Mouse (Mus musculus): Measurements from ENCODE around the gene Cnnm4. TPM values are rescaled to one million over a fixed set of nuclear protein-coding genes. Genes with fewer than 3 reads are reported as not detected.

Cnnm4 gene
- polyA plus RNA-seq, 1 experiment from 2014 or later: 9.3 TPM

DNA sequence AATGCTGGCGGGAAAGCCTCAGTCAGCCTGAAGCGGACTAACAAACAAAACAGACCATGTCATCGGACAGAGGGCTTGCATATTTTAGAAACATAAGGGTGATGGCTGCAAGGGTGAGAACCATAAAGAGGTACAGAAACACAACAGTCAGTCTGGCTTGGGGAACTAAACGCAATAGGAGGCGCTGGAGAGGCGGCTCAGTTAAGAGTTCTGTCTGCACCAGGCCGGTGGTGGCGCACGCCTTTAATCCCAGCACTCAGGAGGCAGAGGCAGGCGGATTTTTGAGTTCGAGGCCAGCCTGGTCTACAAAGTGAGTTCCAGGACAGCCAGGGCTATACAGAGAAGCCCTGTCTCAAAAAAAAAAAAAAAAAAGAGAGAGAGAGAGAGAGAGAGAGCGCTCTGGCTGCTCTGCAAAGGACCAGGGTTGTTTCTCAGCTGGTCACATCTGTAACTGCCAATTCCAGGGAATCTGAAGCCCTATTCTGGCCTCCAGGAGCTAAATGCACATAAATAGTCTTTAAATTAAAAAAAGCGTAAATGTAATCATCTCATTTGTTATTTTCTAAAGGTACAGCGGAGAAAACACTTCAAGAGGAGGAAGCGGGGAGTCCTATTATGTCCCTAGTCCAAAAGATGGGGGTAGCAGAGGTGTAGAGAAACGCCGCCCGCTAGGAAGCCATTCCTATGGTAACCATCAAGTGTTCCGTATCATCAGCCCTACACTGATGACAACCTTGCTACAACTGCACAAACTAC is 74.6 kb downstream of the Cnnm4 start:
- Histone ChIP-seq H3K27me3 (replicated peaks; ENCODE audit: insufficient read depth, low read length) (no peaks in the 10 kb centered on the region), H3K4me3 (ENCODE audit: low read depth, low read length) (peak overlapping the region; percentile 51), H3K36me3 (ENCODE audit: insufficient read depth, low read length) (peaks cover 19% of the 10 kb centered on the region), H3K4me1 (ENCODE audit: insufficient read depth, low read depth, low read length) (no peaks in the 10 kb centered on the region), H3K27ac (ENCODE audit: low read length) (no peak overlapping the region), H3K9me3 (ENCODE audit: low read length) (no peaks in the 10 kb centered on the region), H3K4me2 (replicated peaks; ENCODE audit: low read depth, low read length) (peak overlapping the region; percentile 74), H3K9ac (replicated peaks; ENCODE audit: low read depth) (0 out of 2 replicates have a peak overlapping the region, but pooled peaks have one; percentile 51)
- 67% methylated on average over 19 of the region's 19 CpGs for WGBS
- ATAC-seq: no peak
- TF ChIP-seq CTCF (IDR thresholded peaks at IDR 0.05) (peak; percentile 28; the same call in 1 of the 2 replicates), EP300 (IDR thresholded peaks at IDR 0.05) (no peak)
- DNase-seq (ENCODE audit: low spot score): no peak

DNA sequence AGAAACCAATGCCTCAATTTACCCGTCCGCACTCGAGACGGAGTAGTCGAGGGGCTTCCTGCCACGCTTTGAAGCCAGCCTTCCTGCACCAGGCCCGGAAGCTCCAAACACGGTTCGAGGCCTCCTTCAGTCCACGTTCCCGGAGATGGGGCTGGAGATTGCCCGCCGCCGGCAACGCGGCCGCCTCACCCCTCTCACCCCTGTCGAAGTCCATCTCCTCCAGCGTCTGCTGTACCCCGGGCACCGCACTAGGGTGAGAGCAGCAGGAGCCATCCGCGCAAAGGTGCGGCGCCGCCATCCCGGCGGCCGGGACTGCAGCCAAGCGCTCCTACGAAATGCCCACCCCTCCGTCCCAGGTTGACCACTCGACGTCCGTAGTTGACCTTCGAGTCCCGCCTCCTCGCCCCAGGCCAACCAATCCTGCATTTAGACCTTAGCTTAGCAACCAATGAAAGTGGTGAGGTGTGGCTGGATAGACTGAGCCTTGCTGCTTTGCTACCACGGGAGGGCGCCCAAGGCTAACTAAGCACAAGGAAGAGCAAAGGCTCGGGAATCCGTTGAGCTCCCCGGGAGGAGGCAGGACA is 75.6 kb downstream of the Cnnm4 start, which contains the start of gene Ankrd39:
Ankrd39 (minus strand) TSS at position 558 of the 584 bp plus-strand sequence.
- TF ChIP-seq CTCF (IDR thresholded peaks at IDR 0.05) (peak; percentile 100), EP300 (IDR thresholded peaks at IDR 0.05) (no peak)
- Histone ChIP-seq H3K4me2 (replicated peaks; ENCODE audit: low read depth, low read length) (peak within 1 kb of the TSS; percentile 74), H3K27me3 (replicated peaks; ENCODE audit: insufficient read depth, low read length) (no peaks in the 10 kb centered on the region), H3K4me1 (ENCODE audit: insufficient read depth, low read depth, low read length) (no peaks in the 10 kb centered on the region), H3K27ac (ENCODE audit: low read length) (peak within 1 kb of the TSS; percentile 51; the same call in 1 of the 2 replicates), H3K9ac (replicated peaks; ENCODE audit: low read depth) (peak within 1 kb of the TSS; percentile 51), H3K4me3 (ENCODE audit: low read depth, low read length) (peak within 1 kb of the TSS; percentile 51), H3K9me3 (ENCODE audit: low read length) (no peaks in the 10 kb centered on the region), H3K36me3 (ENCODE audit: insufficient read depth, low read length) (peaks cover 28% of the 10 kb centered on the region)
- DNase-seq (ENCODE audit: low spot score) (peak; percentile 100), ATAC-seq (peak; percentile 98)
- 0% methylated on average over 43 of the region's 43 CpGs for WGBS

DNA sequence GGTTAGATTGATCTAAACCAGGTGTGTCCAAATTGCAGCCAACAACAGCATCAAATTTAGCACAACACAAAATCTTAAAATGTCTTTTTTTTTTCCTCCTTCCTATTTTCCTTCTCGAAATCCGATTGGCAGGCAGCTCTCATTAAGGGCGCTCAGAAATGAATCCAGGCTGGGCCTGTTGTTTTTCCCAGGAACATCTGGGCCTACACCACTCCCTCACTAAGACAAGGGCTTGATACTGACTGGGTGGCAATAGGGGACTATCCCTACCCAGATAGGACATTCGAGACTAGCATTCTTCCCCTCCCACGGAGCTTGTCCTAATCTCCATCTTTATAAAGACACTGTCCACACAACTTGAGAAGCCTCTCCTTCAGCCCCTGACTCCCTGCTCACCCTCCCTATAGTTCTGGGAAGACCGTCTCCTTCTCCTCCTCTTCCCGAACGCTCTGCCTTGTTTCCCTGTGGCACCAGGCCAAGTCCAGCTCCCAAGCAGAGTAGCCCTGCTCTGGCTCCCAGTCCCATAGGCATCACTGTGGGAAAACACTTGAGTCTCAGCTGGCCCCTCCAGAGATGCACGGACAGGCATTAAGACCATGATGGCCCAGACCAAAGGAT is 76.7 kb downstream of the Cnnm4 start:
- Histone ChIP-seq H3K36me3 (ENCODE audit: insufficient read depth, low read length) (peaks cover 38% of the 10 kb centered on the region), H3K4me3 (ENCODE audit: low read depth, low read length) (no peak overlapping the region), H3K9me3 (ENCODE audit: low read length) (no peaks in the 10 kb centered on the region), H3K4me1 (ENCODE audit: insufficient read depth, low read depth, low read length) (no peaks in the 10 kb centered on the region), H3K27ac (ENCODE audit: low read length) (peak overlapping the region; percentile 35; the same call in 1 of the 2 replicates), H3K4me2 (replicated peaks; ENCODE audit: low read depth, low read length) (no peak overlapping the region), H3K27me3 (replicated peaks; ENCODE audit: insufficient read depth, low read length) (no peaks in the 10 kb centered on the region), H3K9ac (replicated peaks; ENCODE audit: low read depth) (no peak overlapping the region)
- DNase-seq (ENCODE audit: low spot score): peak; percentile 55
- no peak for ATAC-seq
- WGBS: 23% methylated on average over 9 of the region's 9 CpGs
- no peak for TF ChIP-seq EP300 (IDR thresholded peaks at IDR 0.05)
- TF ChIP-seq CTCF (IDR thresholded peaks at IDR 0.05): no peak

DNA sequence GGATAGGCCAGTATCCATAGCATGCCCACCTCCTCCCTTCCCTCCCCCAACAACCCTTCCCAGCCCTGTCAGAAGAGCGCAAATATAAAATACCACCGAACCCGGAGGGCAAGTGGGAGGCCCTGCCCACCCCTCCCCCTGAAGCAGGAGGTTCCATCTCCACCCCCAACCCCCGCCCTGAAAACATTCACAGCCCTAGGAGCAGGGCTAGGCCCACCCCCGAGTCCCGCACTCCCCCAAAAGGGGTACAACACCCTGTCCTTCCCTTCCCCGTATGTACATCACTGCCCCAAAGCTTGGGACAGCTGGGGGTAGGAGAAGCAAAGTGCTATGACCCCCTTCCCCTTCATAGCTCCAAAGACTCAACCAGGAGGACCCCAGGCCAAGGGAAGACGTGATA is 77.4 kb downstream of the Cnnm4 start:
- Histone ChIP-seq H3K27ac (ENCODE audit: low read length) (0 out of 2 replicates have a peak overlapping the region, but pooled peaks have one; percentile 5), H3K27me3 (replicated peaks; ENCODE audit: insufficient read depth, low read length) (no peaks in the 10 kb centered on the region), H3K9ac (replicated peaks; ENCODE audit: low read depth) (no peak overlapping the region), H3K4me3 (ENCODE audit: low read depth, low read length) (no peak overlapping the region), H3K4me1 (ENCODE audit: insufficient read depth, low read depth, low read length) (no peaks in the 10 kb centered on the region), H3K9me3 (ENCODE audit: low read length) (no peaks in the 10 kb centered on the region), H3K36me3 (ENCODE audit: insufficient read depth, low read length) (peaks cover 43% of the 10 kb centered on the region), H3K4me2 (replicated peaks; ENCODE audit: low read depth, low read length) (no peak overlapping the region)
- DNase-seq (ENCODE audit: low spot score): no peak
- TF ChIP-seq EP300 (IDR thresholded peaks at IDR 0.05): no peak
- no peak for TF ChIP-seq CTCF (IDR thresholded peaks at IDR 0.05)
- ATAC-seq: no peak
- WGBS: 40% methylated on average over 8 of the region's 8 CpGs

DNA sequence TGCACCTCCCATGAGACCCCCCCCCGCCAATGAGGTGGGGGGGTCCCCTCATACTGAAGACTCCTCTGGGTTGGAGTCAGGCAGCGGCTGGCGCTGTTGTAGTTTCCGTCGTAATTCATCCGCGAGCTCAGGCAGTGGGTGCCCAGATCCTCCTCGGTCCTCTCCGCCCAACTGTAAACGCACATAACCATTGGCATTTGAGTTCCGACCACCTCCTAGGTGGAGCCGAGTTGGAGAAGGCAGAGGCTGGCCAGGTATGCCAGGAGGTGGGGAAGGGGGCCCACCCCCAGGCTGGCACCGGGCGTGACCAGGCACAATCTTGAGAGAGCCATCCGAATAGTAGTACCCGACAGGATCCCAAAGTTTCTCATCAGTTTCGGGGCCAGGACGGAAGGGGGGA is 78.1 kb downstream of the Cnnm4 start:
- peaks cover 43% of the 10 kb centered on the region for H3K36me3 ChIP-seq (ENCODE audit: insufficient read depth, low read length)
- 67% methylated on average over 18 of the region's 18 CpGs for WGBS
- no peak overlapping the region for H3K27ac ChIP-seq (ENCODE audit: low read length)
- ATAC-seq: no peak
- H3K4me1 ChIP-seq (ENCODE audit: insufficient read depth, low read depth, low read length): peaks cover 4% of the 10 kb centered on the region; the same call in 1 of the 2 replicates
- no peak for DNase-seq (ENCODE audit: low spot score)
- no peaks in the 10 kb centered on the region for H3K27me3 ChIP-seq (replicated peaks; ENCODE audit: insufficient read depth, low read length)
- no peaks in the 10 kb centered on the region for H3K9me3 ChIP-seq (ENCODE audit: low read length)
- no peak overlapping the region for H3K4me3 ChIP-seq (ENCODE audit: low read depth, low read length)
- no peak for TF ChIP-seq CTCF (IDR thresholded peaks at IDR 0.05)
- TF ChIP-seq EP300 (IDR thresholded peaks at IDR 0.05): no peak
- H3K9ac ChIP-seq (replicated peaks; ENCODE audit: low read depth): no peak overlapping the region
- H3K4me2 ChIP-seq (replicated peaks; ENCODE audit: low read depth, low read length): no peak overlapping the region

All from lung, postnatal 0 days (tissue).